Mouse (Mus musculus): ENCODE measurements at regions not wholly inside any gene's neighbourhood (a gene's known extent, or its start where the extent isn't known, plus 50 kb on each side); places are given as distances from the start of the nearest gene placed in this dataset.
A peak's percentile ranks its signal among the peaks of the same experiment; 100 is the strongest.

- no peak overlapping the region for H3K9ac ChIP-seq
- DNase-seq, result no peak
- H3K4me3 ChIP-seq (replicated peaks), result no peak overlapping the region
- H3K4me2 ChIP-seq, result no peak overlapping the region
- no peak overlapping the region for H3K27ac ChIP-seq
- WGBS (ENCODE audit: insufficient replicate concordance), result 19% methylated on average over 1 of the region's 1 CpGs
- no peaks in the 10 kb centered on the region for H3K36me3 ChIP-seq
- H3K27me3 ChIP-seq, result no peaks in the 10 kb centered on the region
- ATAC-seq (ENCODE audit: low read depth), result peak; percentile 70
- peaks cover 6% of the 10 kb centered on the region; the same call in 1 of the 2 replicates for H3K4me1 ChIP-seq (replicated peaks)
- H3K9me3 ChIP-seq (replicated peaks), result no peaks in the 10 kb centered on the region
Observed at GRCm38 (mm10) chr3:61064720-61065119, 62.1 kb downstream of the P2ry1 start.

- peaks cover 15% of the 10 kb centered on the region for H3K4me1 ChIP-seq (replicated peaks)
- H3K27me3 ChIP-seq, result no peaks in the 10 kb centered on the region
- H3K4me3 ChIP-seq (replicated peaks), result no peak overlapping the region
- WGBS (ENCODE audit: insufficient replicate concordance), result 73% methylated on average over 1 of the region's 1 CpGs
- H3K9ac ChIP-seq, result no peak overlapping the region
- DNase-seq, result no peak
- no peak overlapping the region for H3K27ac ChIP-seq
- H3K36me3 ChIP-seq, result no peaks in the 10 kb centered on the region
- H3K4me2 ChIP-seq, result no peak overlapping the region
- no peak for ATAC-seq (ENCODE audit: low read depth)
- H3K9me3 ChIP-seq (replicated peaks), result no peaks in the 10 kb centered on the region
Observed at GRCm38 (mm10) chr3:61067067-61067466, 64.5 kb downstream of the P2ry1 start.

- DNase-seq (no peak), ATAC-seq (ENCODE audit: low read depth) (no peak)
- Histone ChIP-seq H3K4me1 (replicated peaks) (peaks cover 22% of the 10 kb centered on the region), H3K9me3 (replicated peaks) (no peaks in the 10 kb centered on the region), H3K27me3 (no peaks in the 10 kb centered on the region), H3K4me3 (replicated peaks) (no peak overlapping the region), H3K9ac (no peak overlapping the region), H3K4me2 (no peak overlapping the region), H3K27ac (no peak overlapping the region), H3K36me3 (no peaks in the 10 kb centered on the region)
Observed at GRCm38 (mm10) chr3:61068229-61068628, 65.6 kb downstream of the P2ry1 start.

GRCm38 (mm10) chr3:61071041-61071440 is 68.4 kb downstream of the P2ry1 start:
- no peaks in the 10 kb centered on the region for H3K36me3 ChIP-seq
- H3K4me3 ChIP-seq (replicated peaks), result no peak overlapping the region
- no peak overlapping the region for H3K27ac ChIP-seq
- peaks cover 26% of the 10 kb centered on the region for H3K4me1 ChIP-seq (replicated peaks)
- WGBS (ENCODE audit: insufficient replicate concordance), result 89% methylated on average over 1 of the region's 1 CpGs
- H3K4me2 ChIP-seq, result no peak overlapping the region
- no peak overlapping the region for H3K9ac ChIP-seq
- DNase-seq (no peak), ATAC-seq (ENCODE audit: low read depth) (peak; percentile 67)
- no peaks in the 10 kb centered on the region for H3K9me3 ChIP-seq (replicated peaks)
- H3K27me3 ChIP-seq, result no peaks in the 10 kb centered on the region

GRCm38 (mm10) chr3:61072330-61072729 is 69.7 kb downstream of the P2ry1 start:
- H3K4me3 ChIP-seq (replicated peaks), result no peak overlapping the region
- 67% methylated on average over 1 of the region's 1 CpGs for WGBS (ENCODE audit: insufficient replicate concordance)
- H3K27me3 ChIP-seq, result no peaks in the 10 kb centered on the region
- no peak overlapping the region for H3K27ac ChIP-seq
- peaks cover 30% of the 10 kb centered on the region for H3K4me1 ChIP-seq (replicated peaks)
- DNase-seq (peak; percentile 25), ATAC-seq (ENCODE audit: low read depth) (peak; percentile 83)
- H3K9ac ChIP-seq, result no peak overlapping the region
- no peaks in the 10 kb centered on the region for H3K36me3 ChIP-seq
- no peak overlapping the region for H3K4me2 ChIP-seq
- H3K9me3 ChIP-seq (replicated peaks), result no peaks in the 10 kb centered on the region

- WGBS (ENCODE audit: insufficient replicate concordance), result 93% methylated on average over 1 of the region's 1 CpGs
- H3K9ac ChIP-seq, result no peak overlapping the region
- H3K27ac ChIP-seq, result peak overlapping the region; percentile 27; the same call in 1 of the 2 replicates
- H3K27me3 ChIP-seq, result no peaks in the 10 kb centered on the region
- DNase-seq (no peak), ATAC-seq (ENCODE audit: low read depth) (no peak)
- no peaks in the 10 kb centered on the region for H3K9me3 ChIP-seq (replicated peaks)
- H3K4me3 ChIP-seq (replicated peaks), result no peak overlapping the region
- no peak overlapping the region for H3K4me2 ChIP-seq
- peaks cover 30% of the 10 kb centered on the region for H3K4me1 ChIP-seq (replicated peaks)
- no peaks in the 10 kb centered on the region for H3K36me3 ChIP-seq
Observed at GRCm38 (mm10) chr3:61073103-61073502, 70.5 kb downstream of the P2ry1 start.

- DNase-seq, result no peak
- Histone ChIP-seq H3K27me3 (no peaks in the 10 kb centered on the region), H3K4me2 (no peak overlapping the region), H3K4me3 (replicated peaks) (no peak overlapping the region), H3K9ac (no peak overlapping the region), H3K9me3 (replicated peaks) (no peaks in the 10 kb centered on the region), H3K4me1 (replicated peaks) (peaks cover 30% of the 10 kb centered on the region), H3K27ac (no peak overlapping the region), H3K36me3 (no peaks in the 10 kb centered on the region)
- 81% methylated on average over 4 of the region's 4 CpGs for WGBS (ENCODE audit: insufficient replicate concordance)
- no peak for ATAC-seq (ENCODE audit: low read depth)
Observed at GRCm38 (mm10) chr3:61073806-61074205, 71.2 kb downstream of the P2ry1 start.

- Histone ChIP-seq H3K4me2 (0 out of 2 replicates have a peak overlapping the region, but pooled peaks have one; percentile 6), H3K4me3 (replicated peaks) (no peak overlapping the region), H3K27ac (no peak overlapping the region), H3K4me1 (replicated peaks) (peaks cover 26% of the 10 kb centered on the region), H3K9me3 (replicated peaks) (no peaks in the 10 kb centered on the region), H3K27me3 (no peaks in the 10 kb centered on the region), H3K9ac (no peak overlapping the region), H3K36me3 (no peaks in the 10 kb centered on the region)
- ATAC-seq (ENCODE audit: low read depth) (peak; percentile 79), DNase-seq (peak; percentile 22)
- WGBS (ENCODE audit: insufficient replicate concordance), result 32% methylated on average over 2 of the region's 2 CpGs
Observed at GRCm38 (mm10) chr3:61075839-61076238, 73.2 kb downstream of the P2ry1 start.

- ATAC-seq (ENCODE audit: low read depth) (no peak), DNase-seq (no peak)
- Histone ChIP-seq H3K9me3 (replicated peaks) (no peaks in the 10 kb centered on the region), H3K4me1 (replicated peaks) (no peaks in the 10 kb centered on the region), H3K36me3 (no peaks in the 10 kb centered on the region), H3K4me2 (no peak overlapping the region), H3K4me3 (replicated peaks) (no peak overlapping the region), H3K9ac (no peak overlapping the region), H3K27me3 (no peaks in the 10 kb centered on the region), H3K27ac (no peak overlapping the region)
- 71% methylated on average over 1 of the region's 1 CpGs for WGBS (ENCODE audit: insufficient replicate concordance)
Observed at GRCm38 (mm10) chr3:61089931-61090330, 87.3 kb downstream of the P2ry1 start.

GRCm38 (mm10) chr3:61092031-61092430 is 89.4 kb downstream of the P2ry1 start:
- Histone ChIP-seq H3K4me2 (no peak overlapping the region), H3K4me1 (replicated peaks) (no peaks in the 10 kb centered on the region), H3K4me3 (replicated peaks) (no peak overlapping the region), H3K9me3 (replicated peaks) (no peaks in the 10 kb centered on the region), H3K9ac (no peak overlapping the region), H3K27ac (no peak overlapping the region), H3K27me3 (no peaks in the 10 kb centered on the region), H3K36me3 (no peaks in the 10 kb centered on the region)
- WGBS (ENCODE audit: insufficient replicate concordance), result 73% methylated on average over 2 of the region's 2 CpGs
- ATAC-seq (ENCODE audit: low read depth), result no peak
- no peak for DNase-seq

GRCm38 (mm10) chr3:61116364-61116763 is 113.8 kb downstream of the P2ry1 start:
- H3K4me3 ChIP-seq (replicated peaks), result no peak overlapping the region
- H3K9ac ChIP-seq, result no peak overlapping the region
- no peak overlapping the region for H3K27ac ChIP-seq
- no peaks in the 10 kb centered on the region for H3K27me3 ChIP-seq
- no peak for DNase-seq
- H3K36me3 ChIP-seq, result no peaks in the 10 kb centered on the region
- no peak overlapping the region for H3K4me2 ChIP-seq
- no peaks in the 10 kb centered on the region for H3K9me3 ChIP-seq (replicated peaks)
- peaks cover 4% of the 10 kb centered on the region; the same call in 1 of the 2 replicates for H3K4me1 ChIP-seq (replicated peaks)
- ATAC-seq (ENCODE audit: low read depth), result no peak

- Histone ChIP-seq H3K4me1 (replicated peaks) (no peaks in the 10 kb centered on the region), H3K27ac (no peak overlapping the region), H3K4me2 (no peak overlapping the region), H3K36me3 (no peaks in the 10 kb centered on the region), H3K4me3 (replicated peaks) (no peak overlapping the region), H3K27me3 (no peaks in the 10 kb centered on the region), H3K9me3 (replicated peaks) (no peaks in the 10 kb centered on the region), H3K9ac (no peak overlapping the region)
- DNase-seq (no peak), ATAC-seq (ENCODE audit: low read depth) (no peak)
- WGBS (ENCODE audit: insufficient replicate concordance), result 49% methylated on average over 1 of the region's 1 CpGs
Observed at GRCm38 (mm10) chr3:61133096-61133495, 130.5 kb downstream of the P2ry1 start.

Data from liver, embryonic 13.5 days (tissue).